Mouse (Mus musculus): ENCODE measurements around the gene Thap8. TPM values are rescaled to one million over a fixed set of nuclear protein-coding genes. Genes with fewer than 3 reads are reported as not detected.

The Thap8 gene
- polyA plus RNA-seq, 1 experiment from 2014 or later: 0.66 TPM

GRCm38 (mm10) chr7:30289071-30289713 lies 9.3 kb downstream of the Thap8 start:
- ATAC-seq (ENCODE audit: low FRiP score, low read depth): no peak
- Histone ChIP-seq H3K27ac (replicated peaks) (0 out of 2 replicates have a peak overlapping the region, but pooled peaks have one; percentile 20), H3K4me3 (no peak overlapping the region), H3K36me3 (peaks cover 10% of the 10 kb centered on the region), H3K9ac (replicated peaks) (no peak overlapping the region), H3K4me1 (peaks cover 34% of the 10 kb centered on the region), H3K27me3 (peaks cover 10% of the 10 kb centered on the region), H3K4me2 (replicated peaks) (no peak overlapping the region), H3K9me3 (no peaks in the 10 kb centered on the region)
- WGBS: 79% methylated on average over 7 of the region's 7 CpGs

GRCm38 (mm10) chr7:30289714-30290399 lies 10.0 kb downstream of the Thap8 start:
- 47% methylated on average over 10 of the region's 10 CpGs for WGBS
- H3K27ac ChIP-seq (replicated peaks): 0 out of 2 replicates have a peak overlapping the region, but pooled peaks have one; percentile 20

GRCm38 (mm10) chr7:30291215-30292131 lies 11.6 kb downstream of the Thap8 start, which contains the start of gene Clip3:
Clip3 (plus strand) TSS chr7:30291728.
- Histone ChIP-seq H3K27ac (replicated peaks) (peak within 1 kb of the TSS; percentile 65), H3K27me3 (peaks cover 5% of the 10 kb centered on the region), H3K4me1 (peaks cover 37% of the 10 kb centered on the region), H3K36me3 (peaks cover 32% of the 10 kb centered on the region), H3K9me3 (no peaks in the 10 kb centered on the region), H3K4me2 (replicated peaks) (peak within 1 kb of the TSS; percentile 70), H3K9ac (replicated peaks) (peak within 1 kb of the TSS; percentile 88), H3K4me3 (peak within 1 kb of the TSS; percentile 72)
- ATAC-seq (ENCODE audit: low FRiP score, low read depth): peak; percentile 81
- 8% methylated on average over 35 of the region's 35 CpGs for WGBS

More at GRCm38 (mm10) chr7:30289714-30290399, 10.0 kb downstream of the Thap8 start:
- Histone ChIP-seq H3K27me3 (peaks cover 10% of the 10 kb centered on the region), H3K9ac (replicated peaks) (no peak overlapping the region), H3K4me2 (replicated peaks) (no peak overlapping the region), H3K36me3 (peaks cover 16% of the 10 kb centered on the region), H3K9me3 (no peaks in the 10 kb centered on the region), H3K4me3 (no peak overlapping the region), H3K4me1 (peaks cover 37% of the 10 kb centered on the region)
- ATAC-seq (ENCODE audit: low FRiP score, low read depth): peak; percentile 41

- Histone ChIP-seq H3K36me3 (peaks cover 56% of the 10 kb centered on the region), H3K4me2 (replicated peaks) (0 out of 2 replicates have a peak overlapping the region, but pooled peaks have one; percentile 11), H3K27ac (replicated peaks) (no peak overlapping the region), H3K4me1 (peaks cover 34% of the 10 kb centered on the region), H3K4me3 (no peak overlapping the region), H3K9ac (replicated peaks) (0 out of 2 replicates have a peak overlapping the region, but pooled peaks have one; percentile 31), H3K27me3 (no peaks in the 10 kb centered on the region; the same call in 1 of the 2 replicates), H3K9me3 (no peaks in the 10 kb centered on the region)
- 83% methylated on average over 13 of the region's 13 CpGs for WGBS
- ATAC-seq (ENCODE audit: low FRiP score, low read depth): no peak
Observed at GRCm38 (mm10) chr7:30293795-30294194, 13.9 kb downstream of the Thap8 start.

- no peak overlapping the region for H3K4me3 ChIP-seq
- H3K36me3 ChIP-seq: peaks cover 61% of the 10 kb centered on the region
- no peak overlapping the region for H3K27ac ChIP-seq (replicated peaks)
- H3K4me1 ChIP-seq: peaks cover 33% of the 10 kb centered on the region
- H3K9ac ChIP-seq (replicated peaks): no peak overlapping the region
- no peaks in the 10 kb centered on the region for H3K9me3 ChIP-seq
- no peak for ATAC-seq (ENCODE audit: low FRiP score, low read depth)
- WGBS: 94% methylated on average over 5 of the region's 5 CpGs
- no peak overlapping the region for H3K4me2 ChIP-seq (replicated peaks)
- H3K27me3 ChIP-seq: no peaks in the 10 kb centered on the region; the same call in 1 of the 2 replicates
Observed at GRCm38 (mm10) chr7:30294296-30294695, 14.4 kb downstream of the Thap8 start.

GRCm38 (mm10) chr7:30295103-30295502 lies 15.2 kb downstream of the Thap8 start:
- no peak overlapping the region for H3K27ac ChIP-seq (replicated peaks)
- no peaks in the 10 kb centered on the region for H3K27me3 ChIP-seq
- H3K4me2 ChIP-seq (replicated peaks): no peak overlapping the region
- H3K4me1 ChIP-seq: peaks cover 28% of the 10 kb centered on the region
- no peak for ATAC-seq (ENCODE audit: low FRiP score, low read depth)
- H3K9me3 ChIP-seq: no peaks in the 10 kb centered on the region
- WGBS: 86% methylated on average over 10 of the region's 10 CpGs
- H3K36me3 ChIP-seq: peaks cover 69% of the 10 kb centered on the region
- no peak overlapping the region for H3K4me3 ChIP-seq
- no peak overlapping the region for H3K9ac ChIP-seq (replicated peaks)

- Histone ChIP-seq H3K4me2 (replicated peaks) (no peak overlapping the region), H3K4me3 (no peak overlapping the region), H3K9me3 (no peaks in the 10 kb centered on the region), H3K36me3 (peaks cover 82% of the 10 kb centered on the region), H3K9ac (replicated peaks) (no peak overlapping the region), H3K27ac (replicated peaks) (no peak overlapping the region), H3K4me1 (peaks cover 21% of the 10 kb centered on the region), H3K27me3 (no peaks in the 10 kb centered on the region)
- no peak for ATAC-seq (ENCODE audit: low FRiP score, low read depth)
- 96% methylated on average over 15 of the region's 15 CpGs for WGBS
Observed at GRCm38 (mm10) chr7:30296816-30297215, 16.9 kb downstream of the Thap8 start.

- 90% methylated on average over 16 of the region's 16 CpGs for WGBS
- Histone ChIP-seq H3K4me2 (replicated peaks) (no peak overlapping the region), H3K36me3 (peaks cover 86% of the 10 kb centered on the region), H3K27me3 (no peaks in the 10 kb centered on the region), H3K27ac (replicated peaks) (no peak overlapping the region), H3K9me3 (no peaks in the 10 kb centered on the region), H3K4me1 (peaks cover 19% of the 10 kb centered on the region), H3K9ac (replicated peaks) (no peak overlapping the region), H3K4me3 (no peak overlapping the region)
- ATAC-seq (ENCODE audit: low FRiP score, low read depth): no peak
Observed at GRCm38 (mm10) chr7:30297266-30297665, 17.4 kb downstream of the Thap8 start.

GRCm38 (mm10) chr7:30300914-30301313 lies 21.0 kb downstream of the Thap8 start:
- peaks cover 88% of the 10 kb centered on the region for H3K36me3 ChIP-seq
- 66% methylated on average over 3 of the region's 3 CpGs for WGBS

GRCm38 (mm10) chr7:30306083-30306779 lies 26.3 kb downstream of the Thap8 start:
- WGBS: 93% methylated on average over 16 of the region's 16 CpGs
- Histone ChIP-seq H3K9me3 (no peaks in the 10 kb centered on the region), H3K9ac (replicated peaks) (no peak overlapping the region), H3K36me3 (peaks cover 56% of the 10 kb centered on the region), H3K27me3 (no peaks in the 10 kb centered on the region), H3K4me1 (peaks cover 20% of the 10 kb centered on the region), H3K4me2 (replicated peaks) (no peak overlapping the region), H3K4me3 (no peak overlapping the region), H3K27ac (replicated peaks) (no peak overlapping the region)
- no peak for ATAC-seq (ENCODE audit: low FRiP score, low read depth)

More at GRCm38 (mm10) chr7:30300914-30301313, 21.0 kb downstream of the Thap8 start:
- no peak overlapping the region for H3K27ac ChIP-seq (replicated peaks)
- no peaks in the 10 kb centered on the region for H3K27me3 ChIP-seq
- no peaks in the 10 kb centered on the region for H3K9me3 ChIP-seq
- no peak overlapping the region for H3K4me2 ChIP-seq (replicated peaks)
- no peak overlapping the region for H3K4me3 ChIP-seq
- H3K9ac ChIP-seq (replicated peaks): no peak overlapping the region
- H3K4me1 ChIP-seq: no peaks in the 10 kb centered on the region
- ATAC-seq (ENCODE audit: low FRiP score, low read depth): no peak
